Mouse (Mus musculus): Measurements from ENCODE around the gene Gm28038. TPM values are rescaled to one million over a fixed set of nuclear protein-coding genes. Genes with fewer than 3 reads are reported as not detected.

Gene Gm28038
- polyA plus RNA-seq, 1 experiment: 114 TPM

DNA sequence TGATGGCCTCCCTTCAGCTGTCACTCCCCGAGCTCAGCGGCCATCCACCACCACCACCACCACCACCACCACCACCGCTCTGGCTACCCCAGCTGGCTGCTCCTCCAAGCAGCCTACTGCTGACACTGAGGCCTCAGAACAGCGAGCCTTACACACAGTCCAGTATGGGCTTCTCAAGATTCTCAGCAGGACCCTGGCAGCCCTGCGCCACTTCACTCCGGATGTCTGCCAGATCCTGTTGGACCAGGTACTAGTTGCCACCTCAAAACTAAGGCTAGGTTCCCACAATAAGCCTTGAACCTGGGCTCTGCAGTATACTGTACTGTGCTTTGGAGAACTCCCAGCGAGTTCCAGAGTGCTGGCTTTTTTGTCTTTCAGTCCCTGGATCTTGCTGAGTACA lies 61.7 kb downstream of the Gm28038 start:
- H3K9ac ChIP-seq (ENCODE audit: low read depth, poor library complexity, severe bottlenecking): no peak overlapping the region
- no peaks in the 10 kb centered on the region for H3K27me3 ChIP-seq (ENCODE audit: control insufficient read depth, insufficient read depth, low read length, poor library complexity, severe bottlenecking)
- H3K9me3 ChIP-seq (replicated peaks; ENCODE audit: control insufficient read depth, insufficient read depth, low read length, poor library complexity, severe bottlenecking): no peaks in the 10 kb centered on the region
- no peak overlapping the region for H3K27ac ChIP-seq (ENCODE audit: insufficient read depth, low read length)
- peaks cover 44% of the 10 kb centered on the region for H3K36me3 ChIP-seq (ENCODE audit: control insufficient read depth, insufficient read depth, low read length, poor library complexity, severe bottlenecking)
- no peak for TF ChIP-seq CTCF (IDR thresholded peaks at IDR 0.05; ENCODE audit: low read depth, low read length)
- no peak for TF ChIP-seq EP300 (IDR thresholded peaks at IDR 0.05; ENCODE audit: insufficient read depth, low read depth, low read length)
- no peak for TF ChIP-seq POLR2A (IDR thresholded peaks at IDR 0.05; ENCODE audit: insufficient read depth, low read length)
- no peak overlapping the region for H3K4me3 ChIP-seq (ENCODE audit: low read depth, low read length)
- no peaks in the 10 kb centered on the region for H3K4me1 ChIP-seq (ENCODE audit: control insufficient read depth, insufficient read depth, low read length)

DNA sequence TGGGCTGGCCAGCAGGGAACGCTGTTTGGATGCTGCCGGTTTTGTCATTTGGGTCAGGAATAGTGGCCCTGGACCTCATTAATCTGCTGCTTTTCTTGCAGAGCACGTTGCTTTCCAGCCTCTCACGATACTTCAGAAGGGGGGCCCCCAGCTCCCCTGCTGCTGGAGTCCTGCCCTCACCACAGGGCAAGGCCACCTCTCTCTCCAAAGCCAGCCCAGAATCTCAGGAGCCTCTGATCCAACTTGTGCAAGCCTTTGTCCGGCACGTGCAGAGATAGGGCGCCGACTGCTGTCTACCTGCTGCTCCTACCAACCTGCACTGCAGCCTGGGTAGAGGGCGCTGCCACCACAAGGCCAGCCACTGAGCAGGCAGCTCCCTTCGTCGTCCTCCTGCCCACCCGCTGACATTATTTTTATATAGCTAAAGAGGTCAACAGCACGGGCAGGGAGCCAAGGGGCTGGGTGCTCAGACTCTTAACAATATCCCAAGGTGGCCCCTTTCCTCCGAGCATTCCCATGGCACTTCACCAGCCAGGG lies 62.8 kb downstream of the Gm28038 start:
- no peaks in the 10 kb centered on the region for H3K27me3 ChIP-seq (ENCODE audit: control insufficient read depth, insufficient read depth, low read length, poor library complexity, severe bottlenecking)
- H3K9me3 ChIP-seq (replicated peaks; ENCODE audit: control insufficient read depth, insufficient read depth, low read length, poor library complexity, severe bottlenecking): no peaks in the 10 kb centered on the region
- H3K36me3 ChIP-seq (ENCODE audit: control insufficient read depth, insufficient read depth, low read length, poor library complexity, severe bottlenecking): peaks cover 43% of the 10 kb centered on the region
- TF ChIP-seq EP300 (IDR thresholded peaks at IDR 0.05; ENCODE audit: insufficient read depth, low read depth, low read length) (no peak), POLR2A (IDR thresholded peaks at IDR 0.05; ENCODE audit: insufficient read depth, low read length) (no peak), CTCF (IDR thresholded peaks at IDR 0.05; ENCODE audit: low read depth, low read length) (peak; percentile 19)
- no peak overlapping the region for H3K4me3 ChIP-seq (ENCODE audit: low read depth, low read length)
- no peak overlapping the region for H3K27ac ChIP-seq (ENCODE audit: insufficient read depth, low read length)
- no peaks in the 10 kb centered on the region for H3K4me1 ChIP-seq (ENCODE audit: control insufficient read depth, insufficient read depth, low read length)
- H3K9ac ChIP-seq (ENCODE audit: low read depth, poor library complexity, severe bottlenecking): no peak overlapping the region

DNA sequence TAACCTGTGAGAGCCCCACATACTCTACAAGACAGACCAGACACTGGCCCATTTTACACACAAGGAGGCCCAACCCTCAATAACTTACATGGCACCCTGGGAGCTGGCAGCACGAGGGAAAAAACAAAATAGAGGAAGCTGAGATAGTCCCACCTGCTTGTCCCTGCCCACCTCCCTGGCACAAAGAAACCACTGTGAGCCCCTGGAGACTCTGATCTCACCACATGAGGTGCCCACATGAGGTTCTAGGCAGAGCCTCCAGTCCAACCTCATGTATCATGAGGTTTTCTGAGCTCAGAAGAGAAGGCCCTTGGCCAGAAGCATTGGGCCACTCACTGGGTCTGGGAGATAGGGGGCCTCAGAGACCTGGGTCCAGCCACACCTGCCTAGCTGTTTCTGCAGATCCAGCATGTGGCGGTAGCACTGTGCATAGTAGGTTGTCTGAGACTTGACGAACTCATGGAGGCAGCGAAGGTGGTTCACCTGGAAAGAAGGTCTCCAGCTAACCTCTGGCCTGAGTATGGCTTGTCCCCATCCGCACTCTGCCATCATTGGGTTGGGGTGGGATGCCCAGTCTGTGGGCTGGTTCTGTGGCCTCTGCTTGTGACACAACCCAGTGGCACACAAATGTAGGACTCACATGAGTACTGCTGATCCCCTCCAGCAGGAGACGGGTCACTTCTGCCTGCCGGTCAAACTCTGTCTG lies 65.3 kb downstream of the Gm28038 start:
- no peaks in the 10 kb centered on the region for H3K27me3 ChIP-seq (ENCODE audit: control insufficient read depth, insufficient read depth, low read length, poor library complexity, severe bottlenecking)
- peaks cover 29% of the 10 kb centered on the region for H3K36me3 ChIP-seq (ENCODE audit: control insufficient read depth, insufficient read depth, low read length, poor library complexity, severe bottlenecking)
- no peaks in the 10 kb centered on the region for H3K9me3 ChIP-seq (replicated peaks; ENCODE audit: control insufficient read depth, insufficient read depth, low read length, poor library complexity, severe bottlenecking)
- no peak overlapping the region for H3K9ac ChIP-seq (ENCODE audit: low read depth, poor library complexity, severe bottlenecking)
- TF ChIP-seq POLR2A (IDR thresholded peaks at IDR 0.05; ENCODE audit: insufficient read depth, low read length) (no peak), EP300 (IDR thresholded peaks at IDR 0.05; ENCODE audit: insufficient read depth, low read depth, low read length) (no peak), CTCF (IDR thresholded peaks at IDR 0.05; ENCODE audit: low read depth, low read length) (no peak)
- no peaks in the 10 kb centered on the region for H3K4me1 ChIP-seq (ENCODE audit: control insufficient read depth, insufficient read depth, low read length)
- H3K4me3 ChIP-seq (ENCODE audit: low read depth, low read length): no peak overlapping the region
- no peak overlapping the region for H3K27ac ChIP-seq (ENCODE audit: insufficient read depth, low read length)

DNA sequence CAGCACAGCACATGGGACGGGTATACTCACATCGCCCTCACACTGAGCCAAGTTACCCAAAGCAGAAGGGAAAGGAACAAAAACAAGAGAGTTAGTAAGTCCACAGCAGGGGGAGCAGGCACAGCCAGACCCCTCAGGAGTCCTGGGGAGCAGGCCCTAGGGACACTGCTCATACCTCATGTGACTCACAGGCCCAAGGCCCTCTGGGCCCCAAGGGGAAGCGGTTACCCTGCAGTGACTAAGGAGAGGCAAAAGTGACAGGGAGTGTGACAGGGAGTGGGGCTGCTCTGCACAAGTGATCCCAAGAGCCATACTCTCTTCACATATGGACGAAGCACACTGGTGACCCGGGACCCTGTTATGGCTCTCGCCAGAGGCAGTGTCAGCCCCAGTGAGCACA lies 68.4 kb downstream of the Gm28038 start:
- Histone ChIP-seq H3K4me3 (ENCODE audit: low read depth, low read length) (no peak overlapping the region), H3K9me3 (replicated peaks; ENCODE audit: control insufficient read depth, insufficient read depth, low read length, poor library complexity, severe bottlenecking) (no peaks in the 10 kb centered on the region), H3K9ac (ENCODE audit: low read depth, poor library complexity, severe bottlenecking) (no peak overlapping the region), H3K36me3 (ENCODE audit: control insufficient read depth, insufficient read depth, low read length, poor library complexity, severe bottlenecking) (peaks cover 5% of the 10 kb centered on the region), H3K27me3 (ENCODE audit: control insufficient read depth, insufficient read depth, low read length, poor library complexity, severe bottlenecking) (no peaks in the 10 kb centered on the region), H3K27ac (ENCODE audit: insufficient read depth, low read length) (no peak overlapping the region), H3K4me1 (ENCODE audit: control insufficient read depth, insufficient read depth, low read length) (no peaks in the 10 kb centered on the region)
- no peak for TF ChIP-seq EP300 (IDR thresholded peaks at IDR 0.05; ENCODE audit: insufficient read depth, low read depth, low read length)
- TF ChIP-seq POLR2A (IDR thresholded peaks at IDR 0.05; ENCODE audit: insufficient read depth, low read length): no peak
- TF ChIP-seq CTCF (IDR thresholded peaks at IDR 0.05; ENCODE audit: low read depth, low read length): no peak

Other genes with a start within 250 kb of the Gm28038 start
- gene Wdr34, start 232.2 kb upstream of the Gm28038 start, polyA plus RNA-seq (2011; ENCODE audit: insufficient read depth, insufficient read length, low read depth, missing spikeins): 20.6 and 22.2 TPM in 2 replicates
- 1,058 and 1,233 TPM in 2 replicates for gene Set, start 223.7 kb upstream of the Gm28038 start, polyA plus RNA-seq (2011; ENCODE audit: insufficient read depth, insufficient read length, low read depth, missing spikeins)
- 15.2 and 17.2 TPM in 2 replicates for gene Pkn3, start 203.4 kb upstream of the Gm28038 start, polyA plus RNA-seq (2011; ENCODE audit: insufficient read depth, insufficient read length, low read depth, missing spikeins)
- gene Zdhhc12, start 187.4 kb upstream of the Gm28038 start, polyA plus RNA-seq (2011; ENCODE audit: insufficient read depth, insufficient read length, low read depth, missing spikeins): 39.0 and 41.2 TPM in 2 replicates
- 33.8 and 35.1 TPM in 2 replicates for gene Zer1, start 156.5 kb upstream of the Gm28038 start, polyA plus RNA-seq (2011; ENCODE audit: insufficient read depth, insufficient read length, low read depth, missing spikeins)
- gene Tbc1d13, start 147.3 kb upstream of the Gm28038 start, polyA plus RNA-seq (2011; ENCODE audit: insufficient read depth, insufficient read length, low read depth, missing spikeins): 171 and 173 TPM in 2 replicates
- 6.5 and 8.0 TPM in 2 replicates for gene Endog, start 109.5 kb upstream of the Gm28038 start, polyA plus RNA-seq (2011; ENCODE audit: insufficient read depth, insufficient read length, low read depth, missing spikeins)
- 45.9 and 50.5 TPM in 2 replicates for gene Spout1, start 102.6 kb upstream of the Gm28038 start, polyA plus RNA-seq (2011; ENCODE audit: insufficient read depth, insufficient read length, low read depth, missing spikeins)
- gene Kyat1, start 75.2 kb upstream of the Gm28038 start, polyA plus RNA-seq (2011; ENCODE audit: insufficient read depth, insufficient read length, low read depth, missing spikeins): 9.6 and 12.3 TPM in 2 replicates
- gene Lrrc8a, start 43.3 kb upstream of the Gm28038 start, polyA plus RNA-seq (2011; ENCODE audit: insufficient read depth, insufficient read length, low read depth, missing spikeins): 19.2 and 22.0 TPM in 2 replicates
- 1.5 TPM in 1 of 2 replicates, not detected in the other for gene Gm28035, start 40.5 kb upstream of the Gm28038 start, polyA plus RNA-seq (2011; ENCODE audit: insufficient read depth, insufficient read length, low read depth, missing spikeins)
- gene Phyhd1, start 14.8 kb upstream of the Gm28038 start, polyA plus RNA-seq (2011; ENCODE audit: insufficient read depth, insufficient read length, low read depth, missing spikeins): 11.4 and 13.0 TPM in 2 replicates
- 3.4 and 3.8 TPM in 2 replicates for gene Dolk, start 5.3 kb downstream of the Gm28038 start, polyA plus RNA-seq (2011; ENCODE audit: insufficient read depth, insufficient read length, low read depth, missing spikeins)
- gene Nup188, start 5.4 kb downstream of the Gm28038 start, polyA plus RNA-seq (2011; ENCODE audit: insufficient read depth, insufficient read length, low read depth, missing spikeins): 134 and 138 TPM in 2 replicates
- 30.8 and 32.5 TPM in 2 replicates for gene Sh3glb2, start 78.3 kb downstream of the Gm28038 start, polyA plus RNA-seq (2011; ENCODE audit: insufficient read depth, insufficient read length, low read depth, missing spikeins)
- gene Miga2, start 83.2 kb downstream of the Gm28038 start, polyA plus RNA-seq (2011; ENCODE audit: insufficient read depth, insufficient read length, low read depth, missing spikeins): 16.6 and 18.6 TPM in 2 replicates
- 42.3 and 44.3 TPM in 2 replicates for gene Dolpp1, start 111.2 kb downstream of the Gm28038 start, polyA plus RNA-seq (2011; ENCODE audit: insufficient read depth, insufficient read length, low read depth, missing spikeins)
- 8.9 and 12.3 TPM in 2 replicates for gene Crat, start 134.8 kb downstream of the Gm28038 start, polyA plus RNA-seq (2011; ENCODE audit: insufficient read depth, insufficient read length, low read depth, missing spikeins)
- 83.1 and 91.6 TPM in 2 replicates for gene Ptpa, start 135.0 kb downstream of the Gm28038 start, polyA plus RNA-seq (2011; ENCODE audit: insufficient read depth, insufficient read length, low read depth, missing spikeins)
- gene Ier5l, start 193.2 kb downstream of the Gm28038 start, polyA plus RNA-seq (2011; ENCODE audit: insufficient read depth, insufficient read length, low read depth, missing spikeins): 5.3 and 6.2 TPM in 2 replicates

Measured in ES-Bruce4 (cell line).